Mouse (Mus musculus): Measurements from ENCODE around the gene Jpt2. TPM values are rescaled to one million over a fixed set of nuclear protein-coding genes. Genes with fewer than 3 reads are reported as not detected.

Gene Jpt2
- total RNA-seq, 2 experiments from 2014 or later = 3.9 to 5.9 TPM

Other genes starting within 250 kb of the Jpt2 start
- not detected for gene Rnf151, start 242.6 kb downstream of the Jpt2 start, total RNA-seq (2021)
- 100 to 1,000 TPM; 548 to 574 TPM for gene Rps2, start 242.6 kb downstream of the Jpt2 start, total RNA-seq (2021)
- 100 to 1,000 TPM; 428 to 481 TPM for gene Ndufb10, start 236.2 kb downstream of the Jpt2 start, total RNA-seq (2021)
- 100 to 1,000 TPM; 764 to 767 TPM for gene Rpl3l, start 232.9 kb downstream of the Jpt2 start, total RNA-seq (2021)
- gene Msrb1, start 224.0 kb downstream of the Jpt2 start, total RNA-seq (2021) = 100 to 1,000 TPM; 139 to 179 TPM
- not detected for gene Hs3st6, start 207.7 kb downstream of the Jpt2 start, total RNA-seq (2021)
- not detected for gene Meiob, start 156.4 kb downstream of the Jpt2 start, total RNA-seq (2021)
- gene Hagh, start 120.5 kb downstream of the Jpt2 start, total RNA-seq (2021) = 10 to 100 TPM; 67.9 to 72.7 TPM
- 10 to 100 TPM; 45.2 to 48.3 TPM for gene Fahd1, start 110.3 kb downstream of the Jpt2 start, total RNA-seq (2021)
- gene Igfals, start 94.7 kb downstream of the Jpt2 start, total RNA-seq (2021) = 1 to 10 TPM; 2.2 to 2.6 TPM
- 10 to 100 TPM; 11.0 to 11.1 TPM for gene Nubp2, start 74.3 kb downstream of the Jpt2 start, total RNA-seq (2021)
- gene Spsb3, start 74.0 kb downstream of the Jpt2 start, total RNA-seq (2021) = 10 to 100 TPM; 29.7 to 37.9 TPM
- 1 to 10 TPM; 6.5 to 8.4 TPM for gene Eme2, start 65.6 kb downstream of the Jpt2 start, total RNA-seq (2021)
- 10 to 100 TPM; 79.4 to 86.3 TPM for gene Mrps34, start 65.6 kb downstream of the Jpt2 start, total RNA-seq (2021)
- gene Nme3, start 64.2 kb downstream of the Jpt2 start, total RNA-seq (2021) = 10 to 100 TPM; 11.8 to 12.3 TPM
- 10 to 100 TPM; 13.2 to 14.5 TPM for gene Mapk8ip3, start 23.7 kb downstream of the Jpt2 start, total RNA-seq (2021)
- 1 to 10 TPM; 6.8 to 7.6 TPM for gene Cramp1l, start 55.1 kb upstream of the Jpt2 start, total RNA-seq (2021)
- 1 to 10 TPM; 1.9 to 2.1 TPM for gene Ift140, start 55.4 kb upstream of the Jpt2 start, total RNA-seq (2021)
- gene Tmem204, start 122.9 kb upstream of the Jpt2 start, total RNA-seq (2021) = 10 to 100 TPM; 10.8 to 18.8 TPM
- 1 to 10 TPM; 4.0 to 6.0 TPM for gene Telo2, start 155.3 kb upstream of the Jpt2 start, total RNA-seq (2021)
- 1 to 10 TPM; 1.1 to 1.5 TPM for gene Ptx4, start 160.1 kb upstream of the Jpt2 start, total RNA-seq (2021)
- gene Clcn7, start 172.7 kb upstream of the Jpt2 start, total RNA-seq (2021) = 10 to 100 TPM; 15.0 to 16.0 TPM
- not detected for gene Ccdc154, start 201.8 kb upstream of the Jpt2 start, total RNA-seq (2021)
- not detected for gene Gm38655, start 214.8 kb upstream of the Jpt2 start, total RNA-seq (2021)
- 10 to 100 TPM; 12.7 to 14.5 TPM for gene BC003965, start 223.9 kb upstream of the Jpt2 start, total RNA-seq (2021)
- gene Unkl, start 227.7 kb upstream of the Jpt2 start, total RNA-seq (2021) = 1 to 10 TPM; 5.3 to 5.8 TPM